Mouse (Mus musculus): ENCODE measurements around the gene Rspo4. TPM values are rescaled to one million over a fixed set of nuclear protein-coding genes. Genes with fewer than 3 reads are reported as not detected.

Rspo4 gene
- polyA plus RNA-seq, 1 experiment from 2014 or later = not detected

GRCm38 (mm10) chr2:151914120-151914519, 71.4 kb downstream of the Rspo4 start:
- Histone ChIP-seq H3K4me3 (no peak overlapping the region), H3K4me1 (peaks cover 7% of the 10 kb centered on the region), H3K36me3 (no peaks in the 10 kb centered on the region), H3K27me3 (no peaks in the 10 kb centered on the region), H3K27ac (replicated peaks) (no peak overlapping the region), H3K9ac (replicated peaks) (no peak overlapping the region), H3K9me3 (no peaks in the 10 kb centered on the region), H3K4me2 (replicated peaks) (no peak overlapping the region)
- no peak for ATAC-seq (ENCODE audit: low FRiP score, low read depth)
- WGBS = 93% methylated on average over 5 of the region's 5 CpGs

GRCm38 (mm10) chr2:151915111-151915510, 72.4 kb downstream of the Rspo4 start:
- WGBS = 35% methylated on average over 2 of the region's 2 CpGs
- Histone ChIP-seq H3K27me3 (no peaks in the 10 kb centered on the region), H3K9ac (replicated peaks) (no peak overlapping the region), H3K27ac (replicated peaks) (no peak overlapping the region), H3K4me3 (no peak overlapping the region), H3K4me2 (replicated peaks) (no peak overlapping the region), H3K36me3 (no peaks in the 10 kb centered on the region), H3K4me1 (peaks cover 7% of the 10 kb centered on the region), H3K9me3 (no peaks in the 10 kb centered on the region)
- no peak for ATAC-seq (ENCODE audit: low FRiP score, low read depth)

GRCm38 (mm10) chr2:151916061-151916831, 73.5 kb downstream of the Rspo4 start:
- Histone ChIP-seq H3K27ac (replicated peaks) (no peak overlapping the region), H3K27me3 (no peaks in the 10 kb centered on the region), H3K4me1 (peaks cover 4% of the 10 kb centered on the region), H3K36me3 (no peaks in the 10 kb centered on the region), H3K9ac (replicated peaks) (no peak overlapping the region), H3K4me3 (no peak overlapping the region), H3K4me2 (replicated peaks) (no peak overlapping the region), H3K9me3 (no peaks in the 10 kb centered on the region)
- 72% methylated on average over 13 of the region's 13 CpGs for WGBS
- no peak for ATAC-seq (ENCODE audit: low FRiP score, low read depth)

- Histone ChIP-seq H3K4me2 (replicated peaks) (no peak overlapping the region), H3K27ac (replicated peaks) (no peak overlapping the region), H3K36me3 (no peaks in the 10 kb centered on the region), H3K9me3 (no peaks in the 10 kb centered on the region), H3K27me3 (no peaks in the 10 kb centered on the region), H3K9ac (replicated peaks) (no peak overlapping the region), H3K4me3 (no peak overlapping the region), H3K4me1 (peaks cover 4% of the 10 kb centered on the region)
- no peak for ATAC-seq (ENCODE audit: low FRiP score, low read depth)
- WGBS = 86% methylated on average over 9 of the region's 9 CpGs
Observed at GRCm38 (mm10) chr2:151919140-151919539, 76.4 kb downstream of the Rspo4 start.

GRCm38 (mm10) chr2:151921068-151921467, 78.3 kb downstream of the Rspo4 start:
- peaks cover under 1% of the 10 kb centered on the region for H3K4me1 ChIP-seq
- no peak overlapping the region for H3K27ac ChIP-seq (replicated peaks)
- WGBS = 55% methylated on average over 8 of the region's 8 CpGs
- H3K36me3 ChIP-seq = no peaks in the 10 kb centered on the region
- H3K27me3 ChIP-seq = no peaks in the 10 kb centered on the region
- H3K4me3 ChIP-seq = no peak overlapping the region
- no peak for ATAC-seq (ENCODE audit: low FRiP score, low read depth)
- no peak overlapping the region for H3K4me2 ChIP-seq (replicated peaks)
- no peaks in the 10 kb centered on the region for H3K9me3 ChIP-seq
- H3K9ac ChIP-seq (replicated peaks) = no peak overlapping the region

GRCm38 (mm10) chr2:151921596-151921995, 78.9 kb downstream of the Rspo4 start:
- no peak for ATAC-seq (ENCODE audit: low FRiP score, low read depth)
- Histone ChIP-seq H3K4me3 (no peak overlapping the region), H3K9me3 (no peaks in the 10 kb centered on the region), H3K27me3 (no peaks in the 10 kb centered on the region), H3K4me2 (replicated peaks) (no peak overlapping the region), H3K4me1 (no peaks in the 10 kb centered on the region; the same call in 1 of the 2 replicates), H3K9ac (replicated peaks) (no peak overlapping the region), H3K27ac (replicated peaks) (no peak overlapping the region), H3K36me3 (no peaks in the 10 kb centered on the region)
- WGBS = 51% methylated on average over 4 of the region's 4 CpGs

Other genes starting within 250 kb of the Rspo4 start
- 5.5 and 6.3 TPM in 2 replicates for gene Snph, start 210.3 kb upstream of the Rspo4 start, polyA plus RNA-seq (2016; fragmentation: Nextera tagmentation; extraction: Ambion mirVana)
- gene Rad21l, start 174.4 kb upstream of the Rspo4 start, polyA plus RNA-seq (2016; fragmentation: Nextera tagmentation; extraction: Ambion mirVana) = not detected in 2 replicates
- 7.8 and 8.0 TPM in 2 replicates for gene Tmem74b, start 140.9 kb upstream of the Rspo4 start, polyA plus RNA-seq (2016; fragmentation: Nextera tagmentation; extraction: Ambion mirVana)
- 48.1 and 50.4 TPM in 2 replicates for gene Psmf1, start 98.7 kb upstream of the Rspo4 start, polyA plus RNA-seq (2016; fragmentation: Nextera tagmentation; extraction: Ambion mirVana)
- gene Angpt4, start 68.3 kb downstream of the Rspo4 start, polyA plus RNA-seq (2016; fragmentation: Nextera tagmentation; extraction: Ambion mirVana) = 0.43 TPM in 1 of 2 replicates, not detected in the other
- 114 and 120 TPM in 2 replicates for gene Fam110a, start 137.3 kb downstream of the Rspo4 start, polyA plus RNA-seq (2016; fragmentation: Nextera tagmentation; extraction: Ambion mirVana)
- 0.94 and 1.2 TPM in 2 replicates for gene Slc52a3, start 153.6 kb downstream of the Rspo4 start, polyA plus RNA-seq (2016; fragmentation: Nextera tagmentation; extraction: Ambion mirVana)
- gene Scrt2, start 238.6 kb downstream of the Rspo4 start, polyA plus RNA-seq (2016; fragmentation: Nextera tagmentation; extraction: Ambion mirVana) = 15.3 and 17.1 TPM in 2 replicates